Mouse (Mus musculus): ENCODE measurements around the gene Gm3854. TPM values are rescaled to one million over a fixed set of nuclear protein-coding genes. Genes with fewer than 3 reads are reported as not detected.
"Not testable (repeated sequence)": the region's sequence is repeated elsewhere in the genome, so short reads cannot be mapped to it uniquely, and the experiment has no call there.

Gene Gm3854
- total RNA-seq (2021): 1 to 10 TPM; 1.6 to 1.7 TPM
- long read RNA-seq, experiment 1: 0 reads
- long read RNA-seq, experiment 2: 0 reads

DNA sequence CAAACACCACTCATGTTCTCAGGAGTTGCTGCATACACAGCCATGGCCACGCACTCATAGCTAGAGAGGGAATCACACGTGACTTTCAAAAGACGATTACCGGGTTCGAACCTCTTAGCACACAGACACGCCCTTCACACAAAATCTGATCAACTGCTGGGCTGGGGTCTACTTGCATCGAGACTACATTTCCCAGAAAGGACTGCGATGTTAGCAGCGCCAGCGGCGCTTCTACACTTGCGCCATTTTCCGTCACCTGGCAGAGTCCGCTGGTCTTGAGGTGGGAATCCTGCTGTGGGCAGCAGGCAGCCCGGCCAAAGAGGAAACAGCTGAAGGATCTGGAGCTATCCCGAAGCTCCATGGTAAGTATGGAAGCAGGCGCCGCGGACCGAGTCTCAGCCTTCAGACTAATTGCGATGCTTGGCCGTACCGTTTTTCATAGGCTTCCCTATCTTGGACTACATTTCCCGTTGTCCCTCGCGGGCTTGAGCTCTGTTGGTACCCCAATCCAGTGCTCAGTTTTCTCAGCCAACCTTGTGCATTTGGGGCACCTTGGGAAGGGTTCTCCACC, at the start of gene Gm3854:
TSS of gene Gm3854 (plus strand) at position 259 of the 571 bp plus-strand sequence.
- DNase-seq (ENCODE audit: low spot score in 2 of 2): peak; percentile 12 to 19

GRCm38 (mm10) chr7:6300796-6301195, 42.8 kb upstream of the Gm3854 start:
- DNase-seq (ENCODE audit: low spot score in 2 of 2): not testable (repeated sequence)

GRCm38 (mm10) chr7:6330458-6331232, 12.9 kb upstream of the Gm3854 start:
- DNase-seq (ENCODE audit: low spot score in 2 of 2): no peak

GRCm38 (mm10) chr7:6331233-6331956, 12.2 kb upstream of the Gm3854 start, which contains the start of gene Zfp583:
TSS of gene Zfp583 (minus strand) at chr7:6331285.
- peak; percentile 63 to 69 for DNase-seq (ENCODE audit: low spot score in 2 of 2)

- DNase-seq (ENCODE audit: low spot score in 2 of 2): no peak
Observed at GRCm38 (mm10) chr7:6339865-6340264, 3.7 kb upstream of the Gm3854 start.

DNA sequence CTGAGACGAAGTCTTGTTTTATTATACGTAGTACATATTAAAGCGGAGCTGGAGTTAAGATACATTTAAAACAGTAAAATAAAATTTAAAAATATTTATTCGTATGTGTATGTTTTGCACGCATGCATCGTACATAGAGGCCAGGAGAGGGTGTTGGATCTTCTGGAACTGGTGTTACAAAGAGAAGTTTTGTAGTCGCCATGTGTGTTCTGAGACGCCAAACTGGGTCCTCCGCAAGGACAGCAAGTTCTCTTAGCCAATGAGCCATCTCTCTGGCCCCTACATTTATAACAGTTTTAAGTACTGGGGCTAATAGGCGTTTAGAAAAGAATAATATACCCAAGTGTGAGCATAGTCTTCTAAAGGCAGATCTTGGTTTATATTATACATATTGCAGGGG, 565 bp downstream of the Gm3854 start:
- no peak for DNase-seq (ENCODE audit: low spot score in 2 of 2)

DNA sequence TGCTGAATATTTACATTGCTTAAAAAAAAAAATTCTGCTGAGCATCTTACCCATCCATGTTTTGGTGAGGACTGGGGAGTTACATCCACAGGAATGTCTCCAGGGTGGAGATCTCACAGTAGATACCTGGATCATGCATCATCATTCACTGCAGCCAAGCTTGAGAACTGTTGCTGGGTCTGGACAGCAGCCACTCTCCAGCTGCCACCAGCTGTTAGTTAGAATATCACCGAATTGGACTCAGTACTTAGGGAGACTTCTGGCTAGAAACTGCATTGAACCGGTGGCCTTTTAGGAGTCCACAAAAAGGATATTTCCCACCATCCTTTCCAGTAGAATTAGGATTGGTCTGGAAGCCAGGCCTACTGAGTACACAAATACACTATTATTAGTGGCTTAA, 14.6 kb downstream of the Gm3854 start:
- DNase-seq (ENCODE audit: low spot score in 2 of 2): no peak

GRCm38 (mm10) chr7:6358937-6359590, 15.5 kb downstream of the Gm3854 start:
- DNase-seq (ENCODE audit: low spot score in 2 of 2): no peak

GRCm38 (mm10) chr7:6360477-6361060, 17.0 kb downstream of the Gm3854 start:
- DNase-seq (ENCODE audit: low spot score in 2 of 2): no peak

DNA sequence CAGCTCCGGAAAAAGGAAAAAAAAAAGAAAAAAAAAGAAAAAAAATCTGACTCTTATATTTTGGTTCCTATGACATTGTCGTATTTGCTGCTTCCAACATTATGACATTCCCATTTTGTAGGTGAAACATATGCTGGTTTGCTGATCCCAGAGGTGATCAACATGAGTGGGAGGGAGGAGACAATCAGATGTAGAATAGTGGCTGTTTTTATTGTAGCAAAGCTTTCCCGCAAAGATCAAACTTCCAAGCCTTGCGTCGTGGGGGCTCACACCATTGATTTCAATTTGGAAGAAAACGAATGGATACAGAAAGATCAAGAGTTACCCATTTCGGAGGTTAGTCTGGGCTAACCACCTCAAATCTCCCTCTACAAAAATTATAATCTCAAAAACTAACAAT, 18.2 kb downstream of the Gm3854 start:
- no peak for DNase-seq (ENCODE audit: low spot score in 2 of 2)

GRCm38 (mm10) chr7:6362268-6363046, 18.9 kb downstream of the Gm3854 start:
- DNase-seq (ENCODE audit: low spot score in 2 of 2): peak; percentile 88 to 97

DNA sequence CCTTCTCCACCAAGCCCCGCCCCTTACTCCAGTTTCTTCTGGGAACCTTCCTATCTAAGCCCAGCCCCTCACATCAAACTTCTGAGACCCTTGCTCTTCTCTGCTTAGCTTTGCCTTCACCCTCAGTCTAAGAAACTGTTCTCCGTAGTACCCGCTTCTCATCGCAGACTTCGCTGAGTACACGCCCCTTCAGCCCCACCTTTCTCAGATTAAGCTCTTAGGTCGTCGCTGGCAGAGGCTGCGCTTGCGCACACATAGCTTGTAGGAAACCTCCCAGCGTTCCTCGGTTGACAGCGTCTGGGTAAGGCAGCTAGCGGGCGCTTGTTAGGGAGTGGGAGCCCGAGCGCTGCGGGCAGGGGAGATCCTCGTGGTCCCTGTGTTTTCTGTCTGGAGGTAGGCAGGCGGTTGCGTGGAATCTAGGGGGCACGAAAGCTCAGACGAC, 19.5 kb downstream of the Gm3854 start, which contains the start of gene Zfp78:
TSS of gene Zfp78 (plus strand) at position 234 of the 442 bp plus-strand sequence.
- DNase-seq (ENCODE audit: low spot score in 2 of 2): no peak

GRCm38 (mm10) chr7:6364761-6365160, 21.2 kb downstream of the Gm3854 start:
- no peak for DNase-seq (ENCODE audit: low spot score in 2 of 2)

DNA sequence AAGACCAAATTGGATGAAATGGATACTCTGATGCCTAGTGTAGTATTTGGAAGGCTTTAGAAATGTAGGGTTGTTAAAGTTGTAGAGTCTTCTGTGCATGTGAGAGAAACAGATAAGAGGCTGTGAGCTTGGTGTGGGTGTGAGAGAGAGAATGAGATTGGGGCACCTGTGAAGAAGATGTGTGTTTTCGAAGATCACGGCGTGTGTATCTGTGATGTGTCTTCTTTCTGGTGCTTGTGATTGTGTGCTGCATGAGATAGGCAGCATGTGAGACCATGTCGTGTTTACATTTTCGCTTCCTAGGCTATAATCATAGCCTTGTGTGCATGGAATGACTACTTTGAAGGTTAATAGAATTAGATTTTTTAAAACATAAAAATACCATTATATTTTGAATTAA, 23.6 kb downstream of the Gm3854 start:
- DNase-seq (ENCODE audit: low spot score in 2 of 2): no peak

DNA sequence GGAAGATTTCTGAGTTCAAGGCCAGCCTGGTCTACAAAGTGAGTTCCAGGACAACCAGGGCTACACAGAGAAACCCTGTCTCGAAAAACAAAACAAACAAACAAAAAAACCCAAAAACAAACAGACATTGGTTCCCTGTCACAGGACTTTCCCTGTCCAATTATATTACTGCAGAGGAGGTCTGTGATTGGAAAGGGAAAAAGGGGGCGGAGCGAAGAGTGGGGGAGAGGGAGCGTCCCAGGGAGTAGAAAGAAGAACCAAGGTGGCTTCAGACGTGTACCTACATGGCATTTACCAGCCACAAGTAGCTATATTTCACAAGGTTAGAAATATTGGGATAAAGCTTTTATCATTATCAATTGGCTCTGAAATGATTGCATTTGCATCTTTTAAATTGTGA, 24.6 kb downstream of the Gm3854 start:
- not testable (repeated sequence) for DNase-seq (ENCODE audit: low spot score in 2 of 2)

DNA sequence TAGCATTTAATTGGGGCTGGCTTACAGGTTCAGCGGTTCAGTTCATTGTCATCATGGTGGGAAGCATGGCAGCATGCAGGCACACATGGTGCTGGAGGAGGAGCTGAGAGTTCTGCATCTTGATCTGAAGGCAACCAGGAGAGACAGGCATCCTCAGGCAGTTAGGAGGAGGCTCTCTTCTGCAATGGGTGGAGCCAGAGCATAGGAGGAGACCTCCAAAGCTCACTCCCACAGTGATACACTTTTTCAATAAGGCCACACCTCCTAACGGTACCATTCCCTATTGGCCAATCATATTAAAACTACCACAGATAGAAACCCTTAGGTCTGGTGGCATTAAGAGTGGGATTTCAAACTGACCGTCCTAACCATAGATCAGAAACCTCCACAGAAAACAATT, 25.9 kb downstream of the Gm3854 start:
- DNase-seq (ENCODE audit: low spot score in 2 of 2): no peak

DNA sequence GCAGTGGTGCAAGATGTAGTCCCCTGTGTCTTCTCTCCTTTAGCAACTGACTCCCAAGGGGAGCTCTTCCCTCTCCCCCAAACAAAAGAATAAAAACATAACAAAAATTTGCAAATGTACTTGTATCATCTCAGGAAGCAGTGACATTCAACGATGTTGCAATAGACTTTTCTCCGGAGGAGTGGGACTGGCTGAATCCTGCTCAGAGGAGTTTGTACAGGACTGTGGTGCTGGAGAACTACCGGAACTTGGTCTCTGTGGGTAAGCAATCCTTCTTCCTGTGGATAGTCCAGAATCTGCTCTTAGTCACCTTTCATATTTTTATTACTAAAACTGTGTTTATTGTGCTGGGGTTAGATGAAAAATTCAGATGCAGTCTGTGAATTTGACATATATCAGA, 29.4 kb downstream of the Gm3854 start:
- no peak for DNase-seq (ENCODE audit: low spot score in 2 of 2)

GRCm38 (mm10) chr7:6378441-6378840, 34.9 kb downstream of the Gm3854 start:
- no peak for DNase-seq (ENCODE audit: low spot score in 2 of 2)

- no peak for DNase-seq (ENCODE audit: low spot score in 2 of 2)
Observed at GRCm38 (mm10) chr7:6381431-6381830, 37.9 kb downstream of the Gm3854 start.

GRCm38 (mm10) chr7:6383044-6383455, 39.5 kb downstream of the Gm3854 start, which contains the start of gene Zfp28:
TSS of gene Zfp28 (plus strand) at chr7:6383295.
- DNase-seq (ENCODE audit: low spot score in 2 of 2): peak; percentile 81 to 93

All from adrenal gland, postnatal 4 days (tissue).